Mouse (Mus musculus) ES-Bruce4 (cell line): ENCODE measurements around the gene Cdc42ep2. TPM values are rescaled to one million over a fixed set of nuclear protein-coding genes. Genes with fewer than 3 reads are reported as not detected.

Experiments used
- H3K27ac ChIP-seq: 2 replicates; pipeline ENCODE4 v1.5.1; 2012; ENCODE audit warnings: low read length, inconsistent platforms; ENCODE audit not compliant: insufficient read depth
- H3K27me3 ChIP-seq: 2 replicates; pipeline ENCODE4 v1.6.1; 2012; ENCODE audit warnings: mild to moderate bottlenecking, low read length, inconsistent platforms; ENCODE audit not compliant: control insufficient read depth, poor library complexity, insufficient read depth, severe bottlenecking
- H3K36me3 ChIP-seq: 2 replicates; pipeline ENCODE4 v1.6.1; 2012; ENCODE audit warnings: inconsistent platforms, mild to moderate bottlenecking, low read length, moderate library complexity; ENCODE audit not compliant: control insufficient read depth, poor library complexity, insufficient read depth, severe bottlenecking
- H3K4me1 ChIP-seq: one replicate; pipeline ENCODE4 v1.8.1; 2011; ENCODE audit warnings: low read length; ENCODE audit not compliant: control insufficient read depth, insufficient read depth
- H3K4me3 ChIP-seq: 2 replicates; pipeline ENCODE4 v1.5.1; 2011; ENCODE audit warnings: low read depth, mild to moderate bottlenecking, low read length
- H3K9ac ChIP-seq: 2 replicates; pipeline ENCODE4 v1.6.1; 2012; ENCODE audit warnings: low read depth, mild to moderate bottlenecking, inconsistent platforms; ENCODE audit not compliant: poor library complexity, severe bottlenecking
- H3K9me3 ChIP-seq: replicated peaks from 2 replicates; pipeline ENCODE4 v1.6.1; 2012; ENCODE audit warnings: mild to moderate bottlenecking, low read length, inconsistent platforms; ENCODE audit not compliant: control insufficient read depth, poor library complexity, insufficient read depth, severe bottlenecking
- CTCF ChIP-seq: IDR thresholded peaks from one replicate; pipeline ENCODE4 v1.8.1; 2011; ENCODE audit warnings: low read depth, low read length
- EP300 ChIP-seq: IDR thresholded peaks from 2 replicates; pipeline ENCODE4 v1.6.1; 2011; ENCODE audit warnings: low read depth, low read length; ENCODE audit not compliant: insufficient read depth
- POLR2A ChIP-seq: IDR thresholded peaks from one replicate; pipeline ENCODE4 v1.8.1; 2011; ENCODE audit warnings: low read length; ENCODE audit not compliant: insufficient read depth
- polyA plus RNA-seq: library from polyadenylated mRNA; stranded (reverse); fragments of >200 nt; gene quantifications from 2 replicates; pipeline ENCODE4 v1.2.4, GENCODE M21; 2011; ENCODE audit warnings: low read depth; ENCODE audit not compliant: missing spikeins, insufficient read depth, insufficient read length

Cdc42ep2 gene
- polyA plus RNA-seq, 1 experiment = 0.93 TPM

- Histone ChIP-seq H3K9me3 (no peaks in the 10 kb centered on the region), H3K9ac (no peak overlapping the region), H3K4me3 (no peak overlapping the region), H3K27ac (no peak overlapping the region), H3K36me3 (peaks cover 45% of the 10 kb centered on the region), H3K4me1 (no peaks in the 10 kb centered on the region), H3K27me3 (no peaks in the 10 kb centered on the region)
- TF ChIP-seq EP300 (no peak), CTCF (no peak), POLR2A (no peak)
These were observed 20.4 kb upstream of the Cdc42ep2 start for GRCm38 (mm10) chr19:5945027-5945426.

- no peak for TF ChIP-seq POLR2A
- TF ChIP-seq EP300 = no peak
- TF ChIP-seq CTCF = no peak
- Histone ChIP-seq H3K27me3 (no peaks in the 10 kb centered on the region), H3K36me3 (peaks cover 40% of the 10 kb centered on the region), H3K4me1 (no peaks in the 10 kb centered on the region), H3K9me3 (no peaks in the 10 kb centered on the region), H3K4me3 (no peak overlapping the region), H3K9ac (no peak overlapping the region), H3K27ac (no peak overlapping the region)
These were observed 19.5 kb upstream of the Cdc42ep2 start for GRCm38 (mm10) chr19:5944145-5944544.

GRCm38 (mm10) chr19:5943404-5943803 lies 18.8 kb upstream of the Cdc42ep2 start:
- Histone ChIP-seq H3K27ac (no peak overlapping the region), H3K4me3 (no peak overlapping the region), H3K27me3 (no peaks in the 10 kb centered on the region), H3K36me3 (peaks cover 34% of the 10 kb centered on the region), H3K4me1 (no peaks in the 10 kb centered on the region), H3K9ac (no peak overlapping the region), H3K9me3 (no peaks in the 10 kb centered on the region)
- TF ChIP-seq POLR2A (no peak), EP300 (no peak), CTCF (no peak)

DNA sequence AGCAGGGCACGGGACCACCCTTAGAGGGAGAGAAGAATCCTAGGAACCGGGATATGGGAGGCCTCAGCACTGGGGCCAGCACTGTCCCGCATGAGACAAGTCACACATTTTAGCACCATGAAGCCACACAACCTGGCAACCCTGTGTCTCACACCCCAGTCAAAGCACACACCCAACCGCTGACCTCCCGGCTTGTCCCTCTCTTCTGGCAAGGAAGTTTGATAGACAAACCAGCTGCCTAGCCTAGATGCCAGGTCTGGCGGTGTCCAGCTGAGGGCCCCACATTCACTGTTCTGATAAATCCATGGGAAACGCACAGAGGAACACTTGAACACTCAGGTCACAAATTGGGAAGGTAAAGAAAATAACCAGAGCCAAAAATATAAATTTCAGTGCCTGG lies 18.0 kb upstream of the Cdc42ep2 start:
- Histone ChIP-seq H3K9ac (no peak overlapping the region), H3K36me3 (peaks cover 30% of the 10 kb centered on the region), H3K9me3 (no peaks in the 10 kb centered on the region), H3K4me3 (no peak overlapping the region), H3K4me1 (no peaks in the 10 kb centered on the region), H3K27ac (no peak overlapping the region), H3K27me3 (no peaks in the 10 kb centered on the region)
- no peak for TF ChIP-seq POLR2A
- TF ChIP-seq EP300 = no peak
- no peak for TF ChIP-seq CTCF

GRCm38 (mm10) chr19:5940656-5941055 lies 16.0 kb upstream of the Cdc42ep2 start:
- Histone ChIP-seq H3K9me3 (no peaks in the 10 kb centered on the region), H3K4me1 (no peaks in the 10 kb centered on the region), H3K9ac (no peak overlapping the region), H3K36me3 (peaks cover 16% of the 10 kb centered on the region), H3K4me3 (no peak overlapping the region), H3K27me3 (no peaks in the 10 kb centered on the region), H3K27ac (no peak overlapping the region)
- no peak for TF ChIP-seq EP300
- no peak for TF ChIP-seq POLR2A
- TF ChIP-seq CTCF = no peak

DNA sequence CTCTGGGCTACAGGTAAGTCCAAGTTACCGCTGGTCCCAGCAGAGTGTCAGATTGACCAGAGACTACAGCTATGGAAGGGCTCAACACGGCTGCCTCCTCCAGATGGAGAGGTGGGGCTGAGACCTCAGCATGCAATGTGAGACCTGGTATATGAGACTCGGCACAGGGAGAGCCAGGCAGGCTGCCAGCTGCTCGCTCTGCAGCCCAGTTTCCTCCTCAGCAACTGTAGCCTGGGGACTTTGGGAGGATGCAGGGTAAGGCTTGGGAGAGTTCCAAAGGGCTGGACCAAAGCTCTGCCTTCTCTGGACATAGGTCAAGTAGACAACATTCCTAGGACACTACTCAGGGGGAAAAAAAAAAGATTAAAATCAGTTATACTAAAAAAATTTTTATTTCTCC lies 15.6 kb upstream of the Cdc42ep2 start:
- Histone ChIP-seq H3K36me3 (peaks cover 16% of the 10 kb centered on the region), H3K9ac (no peak overlapping the region), H3K4me3 (no peak overlapping the region), H3K4me1 (no peaks in the 10 kb centered on the region), H3K27me3 (no peaks in the 10 kb centered on the region), H3K9me3 (no peaks in the 10 kb centered on the region), H3K27ac (no peak overlapping the region)
- TF ChIP-seq CTCF = no peak
- TF ChIP-seq EP300 = no peak
- TF ChIP-seq POLR2A = no peak

DNA sequence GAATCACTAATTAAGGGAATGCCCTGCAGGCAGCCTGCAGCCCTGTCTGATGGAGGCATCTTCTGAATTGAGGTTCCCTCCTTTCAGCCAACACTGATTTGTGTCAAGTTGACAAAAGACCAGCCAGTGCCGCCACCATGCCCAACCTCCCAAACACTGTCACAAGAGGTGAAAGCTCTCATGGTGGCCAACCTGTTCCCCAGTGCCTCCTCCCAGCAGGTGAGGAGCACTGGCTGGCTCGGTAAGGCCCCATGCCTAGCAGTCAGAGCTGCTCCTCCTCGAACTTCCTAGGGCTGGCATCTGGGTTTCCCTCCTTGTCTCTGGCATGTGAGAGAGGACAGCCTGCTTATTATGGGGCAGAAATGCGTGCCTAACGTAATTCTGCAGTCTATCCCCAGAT lies 15.1 kb upstream of the Cdc42ep2 start:
- no peak overlapping the region for H3K9ac ChIP-seq
- H3K4me1 ChIP-seq = no peaks in the 10 kb centered on the region
- no peaks in the 10 kb centered on the region for H3K27me3 ChIP-seq
- TF ChIP-seq EP300 = no peak
- no peak for TF ChIP-seq CTCF
- no peak for TF ChIP-seq POLR2A
- H3K36me3 ChIP-seq = peaks cover 16% of the 10 kb centered on the region
- no peak overlapping the region for H3K27ac ChIP-seq
- H3K9me3 ChIP-seq = no peaks in the 10 kb centered on the region
- no peak overlapping the region for H3K4me3 ChIP-seq
